Mouse (Mus musculus) urinary bladder, postnatal 36 days (tissue): ENCODE measurements around the gene Slc26a6.

Source experiments
- DNase-seq, 2 experiments: peaks; one replicate each; pipeline ENCODE4 v3.0.0; 2022; ENCODE audit warnings: low spot score in 2 of 2, mixed read lengths in 1 of 2

Gene Slc26a6

DNA sequence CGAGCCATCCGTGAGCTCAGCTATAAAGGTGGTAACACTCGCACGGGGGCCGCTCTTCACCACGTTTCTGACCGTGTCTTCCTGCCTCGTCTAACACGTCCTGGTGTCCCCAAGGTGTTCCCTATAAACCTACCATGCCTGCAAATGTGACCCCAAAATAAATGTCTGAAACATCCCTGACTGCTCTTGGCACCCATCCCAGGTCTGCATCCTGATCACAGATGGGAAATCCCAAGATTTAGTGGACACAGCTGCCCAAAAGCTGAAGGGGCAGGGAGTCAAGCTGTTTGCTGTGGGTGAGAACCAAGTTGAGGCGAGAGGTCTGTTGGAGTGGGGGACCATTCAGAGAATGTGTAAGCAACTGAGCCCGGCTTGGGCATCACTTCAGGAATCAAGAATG, 102.2 kb downstream of the Slc26a6 start:
- DNase-seq = no peak

- no peak for DNase-seq
These were observed 102.8 kb downstream of the Slc26a6 start for GRCm38 (mm10) chr9:108955846-108956245.
